Mouse (Mus musculus): ENCODE measurements at regions not wholly inside any gene's neighbourhood (a gene's known extent, or its start where the extent isn't known, plus 50 kb on each side); places are given as distances from the start of the nearest gene placed in this dataset.
"Not testable (repeated sequence)": the region's sequence is repeated elsewhere in the genome, so short reads cannot be mapped to it uniquely, and the experiment has no call there.

DNA sequence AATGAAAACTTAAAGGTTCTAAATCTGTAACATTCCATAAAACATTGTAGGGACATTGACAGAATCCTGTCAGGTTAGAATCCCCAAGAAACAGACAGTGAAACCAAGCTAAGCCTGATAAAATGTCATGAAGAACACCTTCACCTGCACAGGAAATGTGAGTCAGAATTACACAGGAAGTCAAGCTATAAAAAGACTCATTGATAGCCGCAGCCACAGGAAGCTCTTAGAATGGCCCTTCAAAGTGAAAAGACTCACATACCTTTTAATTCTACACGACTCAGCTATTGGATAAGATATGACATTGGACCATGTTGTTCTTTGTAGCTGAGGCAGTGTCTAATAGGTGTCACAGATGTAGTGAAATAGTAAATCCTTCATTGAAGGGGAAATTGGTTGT lies 55.3 kb downstream of the Spin2c start:
- Histone ChIP-seq H3K4me3 (replicated peaks; ENCODE audit: extremely low read depth, low read depth, low read length) (no peak overlapping the region), H3K4me1 (ENCODE audit: control insufficient read depth, insufficient read depth, low read length) (no peaks in the 10 kb centered on the region)
- TF ChIP-seq CTCF (IDR thresholded peaks at IDR 0.05; ENCODE audit: insufficient read depth, low read length) (no peak), POLR2A (IDR thresholded peaks at IDR 0.05; ENCODE audit: borderline replicate concordance, extremely low read depth, low read depth, low read length) (no peak)
- DNase-seq: no peak
- WGBS: 30% methylated on average over 2 of the region's 2 CpGs

DNA sequence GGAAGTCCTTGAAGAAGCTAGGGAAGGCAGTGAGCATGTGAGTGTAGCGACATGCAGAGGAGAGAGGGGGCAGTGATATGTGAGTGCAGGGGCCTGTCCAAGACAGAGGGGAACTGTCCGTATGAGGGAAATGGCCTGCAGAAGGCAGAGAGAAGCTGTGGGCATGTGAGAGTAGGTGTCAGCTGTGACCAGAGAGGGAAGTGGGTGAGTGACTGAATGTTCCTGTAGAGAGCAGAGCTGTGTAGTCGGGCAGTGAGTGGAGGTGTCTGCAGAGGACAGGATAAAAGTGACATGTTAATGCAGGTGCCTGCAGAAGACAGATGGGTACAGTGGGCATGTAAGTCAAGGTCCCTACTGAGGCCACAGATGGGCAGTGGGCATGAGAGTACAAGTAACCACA lies 84.4 kb downstream of the Samt1 start:
- DNase-seq: no peak
- 69% methylated on average over 3 of the region's 3 CpGs for WGBS
- TF ChIP-seq CTCF (IDR thresholded peaks at IDR 0.05; ENCODE audit: insufficient read depth, low read length) (no peak), POLR2A (IDR thresholded peaks at IDR 0.05; ENCODE audit: borderline replicate concordance, extremely low read depth, low read depth, low read length) (no peak)
- no peak overlapping the region for H3K4me3 ChIP-seq (replicated peaks; ENCODE audit: extremely low read depth, low read depth, low read length)
- no peaks in the 10 kb centered on the region for H3K4me1 ChIP-seq (ENCODE audit: control insufficient read depth, insufficient read depth, low read length)

DNA sequence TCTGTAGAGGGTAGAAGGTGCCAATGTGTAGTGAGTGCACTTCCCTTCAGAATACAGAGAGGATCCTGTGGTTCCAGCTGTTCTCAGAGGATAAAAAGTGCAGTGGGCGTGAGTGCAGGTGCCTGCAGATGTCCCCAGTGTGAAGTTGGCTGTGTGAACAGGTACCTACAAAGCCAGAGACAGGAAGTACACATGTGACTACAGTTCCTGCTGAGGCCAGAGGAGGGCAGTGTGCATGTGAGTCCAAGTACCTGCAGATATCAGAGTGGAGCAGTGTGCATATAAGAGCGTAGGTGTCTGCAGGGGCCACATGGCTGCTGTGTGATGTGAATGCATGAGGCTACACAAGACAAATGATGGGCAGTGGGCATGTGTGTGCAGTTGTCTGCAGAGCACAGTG lies 79.9 kb downstream of the Samt1 start:
- WGBS: 67% methylated on average over 2 of the region's 2 CpGs
- Histone ChIP-seq H3K4me3 (replicated peaks; ENCODE audit: extremely low read depth, low read depth, low read length) (no peak overlapping the region), H3K4me1 (ENCODE audit: control insufficient read depth, insufficient read depth, low read length) (no peaks in the 10 kb centered on the region)
- TF ChIP-seq POLR2A (IDR thresholded peaks at IDR 0.05; ENCODE audit: borderline replicate concordance, extremely low read depth, low read depth, low read length) (no peak), CTCF (IDR thresholded peaks at IDR 0.05; ENCODE audit: insufficient read depth, low read length) (0 out of 2 replicates have a peak, but pooled peaks have one; percentile 18)
- no peak for DNase-seq

- 88% methylated on average over 3 of the region's 3 CpGs for WGBS
Observed at GRCm38 (mm10) chrX:153936111-153936510, 76.3 kb downstream of the Samt1 start.

GRCm38 (mm10) chrX:153937346-153937745 lies 75.1 kb downstream of the Samt1 start:
- H3K4me3 ChIP-seq (replicated peaks; ENCODE audit: extremely low read depth, low read depth, low read length): no peak overlapping the region
- H3K4me1 ChIP-seq (ENCODE audit: control insufficient read depth, insufficient read depth, low read length): no peaks in the 10 kb centered on the region
- no peak for DNase-seq
- no peak for TF ChIP-seq POLR2A (IDR thresholded peaks at IDR 0.05; ENCODE audit: borderline replicate concordance, extremely low read depth, low read depth, low read length)
- no peak for TF ChIP-seq CTCF (IDR thresholded peaks at IDR 0.05; ENCODE audit: insufficient read depth, low read length)

More at GRCm38 (mm10) chrX:153936111-153936510, 76.3 kb downstream of the Samt1 start:
- H3K4me1 ChIP-seq (ENCODE audit: control insufficient read depth, insufficient read depth, low read length): no peaks in the 10 kb centered on the region
- no peak for DNase-seq
- H3K4me3 ChIP-seq (replicated peaks; ENCODE audit: extremely low read depth, low read depth, low read length): no peak overlapping the region
- no peak for TF ChIP-seq POLR2A (IDR thresholded peaks at IDR 0.05; ENCODE audit: borderline replicate concordance, extremely low read depth, low read depth, low read length)
- no peak for TF ChIP-seq CTCF (IDR thresholded peaks at IDR 0.05; ENCODE audit: insufficient read depth, low read length)

DNA sequence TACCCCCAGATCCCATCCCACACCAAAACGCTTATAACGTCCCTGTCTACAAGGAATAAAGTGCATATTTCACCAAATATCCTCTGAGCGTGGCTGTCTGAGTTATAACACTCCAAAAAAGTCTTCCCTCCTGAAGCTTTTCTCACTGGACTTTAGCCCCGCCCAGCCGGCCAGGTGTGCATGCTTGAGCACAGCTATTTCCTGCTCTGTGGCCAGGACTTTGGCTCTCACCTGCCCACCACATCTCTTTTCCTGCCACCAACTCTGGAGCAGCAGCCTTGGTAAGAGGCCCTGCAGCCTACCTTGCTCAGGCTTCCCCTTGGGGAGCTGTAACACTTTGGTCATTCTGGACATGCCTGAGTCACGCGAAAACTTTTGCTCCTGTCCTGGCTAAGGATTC lies 72.4 kb downstream of the Samt1 start:
- Histone ChIP-seq H3K4me1 (ENCODE audit: control insufficient read depth, insufficient read depth, low read length) (no peaks in the 10 kb centered on the region), H3K4me3 (replicated peaks; ENCODE audit: extremely low read depth, low read depth, low read length) (no peak overlapping the region)
- WGBS: 82% methylated on average over 7 of the region's 7 CpGs
- TF ChIP-seq POLR2A (IDR thresholded peaks at IDR 0.05; ENCODE audit: borderline replicate concordance, extremely low read depth, low read depth, low read length): no peak
- no peak for TF ChIP-seq CTCF (IDR thresholded peaks at IDR 0.05; ENCODE audit: insufficient read depth, low read length)
- no peak for DNase-seq

- DNase-seq; H3K4me3 ChIP-seq (replicated peaks; ENCODE audit: extremely low read depth, low read depth, low read length); H3K4me1 ChIP-seq (ENCODE audit: control insufficient read depth, insufficient read depth, low read length): not testable (repeated sequence)
- WGBS: 76% methylated on average over 3 of the region's 3 CpGs
Observed at GRCm38 (mm10) chrX:153941130-153941529, 71.3 kb downstream of the Samt1 start.

All from lung, adult 2 months (tissue).